12 mouse cellular contexts compared by ENCODE assay signal in genomic region chr17:79180277-79181130, GRCm38 (mm10).
DNase-seq lines count a peak whose midpoint lies in the region; ATAC-seq and TF ChIP-seq lines count a peak whose summit lies in the region.
"Had no signal": no experiment of that assay in that cellular context is flagged by ENCODE, and none has a peak within 500 bp of the region (broad histone marks: within the 10 kb centered on the region; RNA-seq: fewer than 3 reads in every experiment).

No protein-coding gene starts in this region.

- H3K27me3 ChIP-seq in hindbrain, embryonic 10.5 days (ENCODE audit: insufficient read depth, poor library complexity, severe bottlenecking), result no peaks in the 10 kb centered on the region
- H3K27me3 ChIP-seq in hindbrain, embryonic 12.5 days, result no peaks in the 10 kb centered on the region
- no peaks in the 10 kb centered on the region for H3K27me3 ChIP-seq in limb, embryonic 14.5 days (ENCODE audit: control insufficient read depth, insufficient read depth, low read length)
- H3K27me3 ChIP-seq in midbrain, embryonic 16.5 days (ENCODE audit: control insufficient read depth, insufficient read depth, low read depth, low read length), result no peaks in the 10 kb centered on the region
- no peaks in the 10 kb centered on the region for H3K27me3 ChIP-seq in intestine, embryonic 16.5 days (replicated peaks; ENCODE audit: control insufficient read depth, insufficient read depth, low read length)
- H3K27me3 ChIP-seq: heart, embryonic 15.5 days; kidney, embryonic 15.5 days; midbrain, embryonic 12.5 days had no signal

- ATAC-seq in hindbrain, embryonic 12.5 days (ENCODE audit: low FRiP score), result no peak
- peak; percentile 88 for ATAC-seq in limb, embryonic 14.5 days (ENCODE audit: low FRiP score, low read depth)
- peak; percentile 80; the same call in 1 of the 2 replicates for ATAC-seq in midbrain, embryonic 16.5 days
- ATAC-seq in intestine, embryonic 16.5 days, result no peak

- no peaks in the 10 kb centered on the region; the same call in 1 of the 2 replicates for H3K4me1 ChIP-seq in hindbrain, embryonic 10.5 days (replicated peaks)
- H3K4me1 ChIP-seq in hindbrain, embryonic 12.5 days, result no peaks in the 10 kb centered on the region
- peaks cover 21% of the 10 kb centered on the region for H3K4me1 ChIP-seq in limb, embryonic 14.5 days (ENCODE audit: control insufficient read depth, insufficient read depth, low read length)
- no peaks in the 10 kb centered on the region for H3K4me1 ChIP-seq in midbrain, embryonic 16.5 days (ENCODE audit: control insufficient read depth, insufficient read depth, low read length)
- 0 out of 2 replicates have a peak, but pooled peaks cover 3% of the 10 kb centered on the region for H3K4me1 ChIP-seq in intestine, embryonic 16.5 days (ENCODE audit: control insufficient read depth, insufficient read depth, low read length)
- H3K4me1 ChIP-seq: heart, embryonic 15.5 days; kidney, embryonic 15.5 days; midbrain, embryonic 12.5 days had no signal

- H3K9me3 ChIP-seq in hindbrain, embryonic 10.5 days, result no peaks in the 10 kb centered on the region
- H3K9me3 ChIP-seq in hindbrain, embryonic 12.5 days (replicated peaks), result no peaks in the 10 kb centered on the region
- no peaks in the 10 kb centered on the region for H3K9me3 ChIP-seq in limb, embryonic 14.5 days (ENCODE audit: control insufficient read depth, low read length)
- no peaks in the 10 kb centered on the region for H3K9me3 ChIP-seq in midbrain, embryonic 16.5 days (replicated peaks; ENCODE audit: control insufficient read depth, low read length, poor library complexity, severe bottlenecking)
- no peaks in the 10 kb centered on the region for H3K9me3 ChIP-seq in intestine, embryonic 16.5 days (ENCODE audit: control insufficient read depth, low read length)
- H3K9me3 ChIP-seq: heart, embryonic 15.5 days; kidney, embryonic 15.5 days; midbrain, embryonic 12.5 days had no signal

- H3K27ac ChIP-seq in hindbrain, embryonic 10.5 days, result no peak overlapping the region
- H3K27ac ChIP-seq in hindbrain, embryonic 12.5 days, result no peak overlapping the region
- H3K27ac ChIP-seq in limb, embryonic 14.5 days (replicated peaks; ENCODE audit: low read depth, low read length), result peak overlapping the region; percentile 52; the same call in 1 of the 2 replicates
- no peak overlapping the region for H3K27ac ChIP-seq in midbrain, embryonic 16.5 days (ENCODE audit: low read length)
- no peak overlapping the region for H3K27ac ChIP-seq in intestine, embryonic 16.5 days (ENCODE audit: low read length)
- H3K27ac ChIP-seq: heart, embryonic 15.5 days; kidney, embryonic 15.5 days; midbrain, embryonic 12.5 days had no signal

- H3K4me2 ChIP-seq in hindbrain, embryonic 12.5 days (replicated peaks), result no peak overlapping the region
- H3K4me2 ChIP-seq in limb, embryonic 14.5 days (replicated peaks; ENCODE audit: low read depth, low read length, severe bottlenecking), result no peak overlapping the region
- H3K4me2 ChIP-seq in midbrain, embryonic 16.5 days (ENCODE audit: low read length), result no peak overlapping the region
- H3K4me2 ChIP-seq in intestine, embryonic 16.5 days (ENCODE audit: low read depth, low read length), result no peak overlapping the region
- H3K4me2 ChIP-seq: heart, embryonic 15.5 days; kidney, embryonic 15.5 days; midbrain, embryonic 12.5 days had no signal

- DNase-seq in hindbrain, embryonic 10.5 days (ENCODE audit: low spot score), result peak; percentile 7
- peak; percentile 28 for DNase-seq in brain, embryonic 18.5 days (ENCODE audit: low read depth, low spot score)
- peak; percentile 82 for DNase-seq in limb, embryonic 14.5 days (ENCODE audit: low spot score)
- DNase-seq in ovary, postnatal 10 days (ENCODE audit: low spot score), result no peak
- no peak for DNase-seq in adrenal gland, postnatal 25 days
- DNase-seq: cerebellum, adult 18-20 months had no signal

- no peaks in the 10 kb centered on the region for H3K36me3 ChIP-seq in hindbrain, embryonic 10.5 days
- H3K36me3 ChIP-seq in hindbrain, embryonic 12.5 days, result no peaks in the 10 kb centered on the region
- H3K36me3 ChIP-seq in limb, embryonic 14.5 days (ENCODE audit: control insufficient read depth, insufficient read depth, low read length), result no peaks in the 10 kb centered on the region
- H3K36me3 ChIP-seq in midbrain, embryonic 16.5 days (ENCODE audit: control insufficient read depth, insufficient read depth, low read length), result no peaks in the 10 kb centered on the region
- H3K36me3 ChIP-seq in intestine, embryonic 16.5 days (ENCODE audit: control insufficient read depth, insufficient read depth, low read length), result no peaks in the 10 kb centered on the region
- H3K36me3 ChIP-seq: heart, embryonic 15.5 days; kidney, embryonic 15.5 days; midbrain, embryonic 12.5 days had no signal

- H3K9ac ChIP-seq in hindbrain, embryonic 12.5 days, result no peak overlapping the region
- no peak overlapping the region for H3K9ac ChIP-seq in limb, embryonic 14.5 days (ENCODE audit: low read depth, low read length, severe bottlenecking)
- H3K9ac ChIP-seq in midbrain, embryonic 16.5 days (ENCODE audit: low read depth, low read length), result no peak overlapping the region
- no peak overlapping the region for H3K9ac ChIP-seq in intestine, embryonic 16.5 days (ENCODE audit: low read depth, low read length)
- H3K9ac ChIP-seq: heart, embryonic 15.5 days; kidney, embryonic 15.5 days; midbrain, embryonic 12.5 days had no signal

- no peak for TF ChIP-seq POLR2A in limb, embryonic 14.5 days (IDR thresholded peaks at IDR 0.05; ENCODE audit: borderline replicate concordance, extremely low read depth, insufficient read depth, insufficient read length)

- no peak overlapping the region for H3K4me3 ChIP-seq in hindbrain, embryonic 10.5 days
- H3K4me3 ChIP-seq in hindbrain, embryonic 12.5 days, result no peak overlapping the region
- no peak overlapping the region for H3K4me3 ChIP-seq in limb, embryonic 14.5 days (replicated peaks; ENCODE audit: low read length)
- H3K4me3 ChIP-seq in midbrain, embryonic 16.5 days (ENCODE audit: low read depth, low read length), result no peak overlapping the region
- no peak overlapping the region for H3K4me3 ChIP-seq in intestine, embryonic 16.5 days (ENCODE audit: low read length)
- H3K4me3 ChIP-seq: heart, embryonic 15.5 days; kidney, embryonic 15.5 days; midbrain, embryonic 12.5 days had no signal

- 82% methylated on average over 3 of the region's 3 CpGs for WGBS in hindbrain, embryonic 10.5 days
- 75% methylated on average over 3 of the region's 3 CpGs for WGBS in hindbrain, embryonic 12.5 days
- WGBS in limb, embryonic 14.5 days, result 41% methylated on average over 3 of the region's 3 CpGs
- WGBS in midbrain, embryonic 16.5 days, result 67% methylated on average over 3 of the region's 3 CpGs
- WGBS in intestine, embryonic 16.5 days, result 66% methylated on average over 3 of the region's 3 CpGs

Comparison
In these comparisons a context has a peak if more than half of its experiments do, and no peak if none do; other contexts are left out.
1. DNase-seq: peak in hindbrain, embryonic 10.5 days (single experiment), brain, embryonic 18.5 days (single experiment) and limb, embryonic 14.5 days (single experiment); none in ovary, postnatal 10 days (single experiment) and adrenal gland, postnatal 25 days (single experiment).
2. ATAC-seq: peak in limb, embryonic 14.5 days (single experiment) and midbrain, embryonic 16.5 days (single experiment); none in hindbrain, embryonic 12.5 days (single experiment) and intestine, embryonic 16.5 days (single experiment).